Mouse (Mus musculus) bone marrow, adult 2 months (tissue): ENCODE measurements around the gene Syt1. TPM values are rescaled to one million over a fixed set of nuclear protein-coding genes. Genes with fewer than 3 reads are reported as not detected.

Experiments
- H3K27ac ChIP-seq: fragments of 200-500 bp; 2 replicates; pipeline ENCODE4 v1.5.1; 2012; ENCODE audit warnings: low read depth, mild to moderate bottlenecking, control low read depth, inconsistent platforms, low read length; ENCODE audit not compliant: control insufficient read depth, poor library complexity, insufficient read depth
- H3K4me1 ChIP-seq: fragments of 200-500 bp; 2 replicates; pipeline ENCODE4 v1.6.1; 2011; ENCODE audit warnings: low read length; ENCODE audit not compliant: control insufficient read depth, insufficient read depth
- H3K4me3 ChIP-seq: fragments of 200-500 bp; replicated peaks from 2 replicates; pipeline ENCODE3; 2011; ENCODE audit warnings: mild to moderate bottlenecking, low read depth, low read length, control low read depth; ENCODE audit not compliant: control insufficient read depth
- CTCF ChIP-seq: fragments of 200-500 bp; IDR thresholded peaks from 2 replicates; pipeline ENCODE4 v1.5.1; 2011; ENCODE audit warnings: low read length, control low read depth; ENCODE audit not compliant: control insufficient read depth, insufficient read depth
- POLR2A ChIP-seq: fragments of 200-500 bp; IDR thresholded peaks from 2 replicates; pipeline ENCODE4 v1.6.1; 2011; ENCODE audit warnings: low read depth, mild to moderate bottlenecking, control low read depth, low read length, borderline replicate concordance; ENCODE audit not compliant: control insufficient read depth
- WGBS: fragments of 180-500 bp; shearing (Covaris S2); methylation state at CpG from one replicate; pipeline ENCODE4 v1.1.7; 2018; 5-methylcytosine and 5-hydroxymethylcytosine counted together
- polyA plus RNA-seq: library from polyadenylated mRNA; stranded (reverse); fragments of >200 nt; gene quantifications from 2 replicates; pipeline ENCODE4 v1.2.4, GENCODE M21; 2011; ENCODE audit warnings: low replicate concordance; ENCODE audit not compliant: missing spikeins, insufficient read depth, insufficient read length

Gene Syt1
- polyA plus RNA-seq, 1 experiment: 0.42 TPM

DNA sequence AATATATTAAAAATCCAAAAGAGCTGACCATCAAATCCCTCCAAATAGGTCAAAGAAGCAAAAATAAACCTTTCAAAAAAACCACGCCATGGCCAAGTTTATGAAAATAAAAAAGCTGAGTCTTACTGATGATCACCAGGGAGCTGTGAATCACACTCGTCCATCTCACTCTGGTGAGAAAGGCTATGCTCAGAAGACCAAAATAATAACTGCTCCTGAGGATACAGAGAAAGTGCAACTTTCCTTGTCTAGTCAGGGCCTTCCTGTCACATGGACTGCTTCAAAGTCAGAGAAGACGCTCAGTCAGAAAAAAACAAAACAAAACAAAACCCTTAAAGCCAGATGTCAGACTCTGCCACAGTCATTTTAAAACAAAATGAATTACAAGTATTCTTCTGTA lies 350.5 kb downstream of the Syt1 start:
- TF ChIP-seq POLR2A: no peak
- TF ChIP-seq CTCF: no peak
- Histone ChIP-seq H3K4me1 (no peaks in the 10 kb centered on the region), H3K4me3 (no peak overlapping the region), H3K27ac (no peak overlapping the region)
- 66% methylated on average over 3 of the region's 3 CpGs for WGBS

- no peaks in the 10 kb centered on the region for H3K4me1 ChIP-seq
- H3K27ac ChIP-seq: no peak overlapping the region
- TF ChIP-seq CTCF (no peak), POLR2A (no peak)
- H3K4me3 ChIP-seq: no peak overlapping the region
- WGBS: 80% methylated on average over 2 of the region's 2 CpGs
Measured at GRCm38 (mm10) chr10:108658300-108658699, 352.5 kb downstream of the Syt1 start.

DNA sequence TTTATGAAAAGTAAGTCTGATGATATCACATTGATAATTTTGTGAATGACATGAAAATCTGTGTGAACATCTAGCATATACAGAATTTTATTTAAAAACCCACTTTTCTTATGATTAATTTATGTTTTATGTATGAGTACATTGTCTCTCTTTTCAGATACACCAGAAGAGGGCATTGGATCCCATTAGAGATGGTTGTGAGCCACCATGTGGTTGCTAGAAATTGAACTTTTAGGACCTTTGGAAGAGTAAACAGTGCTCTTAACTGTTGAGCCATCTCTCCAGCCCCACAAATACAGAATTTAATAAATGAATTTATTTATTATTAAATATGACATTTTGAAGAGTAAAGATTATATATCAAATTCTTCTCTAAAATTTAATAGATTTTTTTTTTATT lies 353.1 kb downstream of the Syt1 start:
- Histone ChIP-seq H3K4me3 (no peak overlapping the region), H3K4me1 (no peaks in the 10 kb centered on the region), H3K27ac (no peak overlapping the region)
- TF ChIP-seq POLR2A (no peak), CTCF (no peak)

DNA sequence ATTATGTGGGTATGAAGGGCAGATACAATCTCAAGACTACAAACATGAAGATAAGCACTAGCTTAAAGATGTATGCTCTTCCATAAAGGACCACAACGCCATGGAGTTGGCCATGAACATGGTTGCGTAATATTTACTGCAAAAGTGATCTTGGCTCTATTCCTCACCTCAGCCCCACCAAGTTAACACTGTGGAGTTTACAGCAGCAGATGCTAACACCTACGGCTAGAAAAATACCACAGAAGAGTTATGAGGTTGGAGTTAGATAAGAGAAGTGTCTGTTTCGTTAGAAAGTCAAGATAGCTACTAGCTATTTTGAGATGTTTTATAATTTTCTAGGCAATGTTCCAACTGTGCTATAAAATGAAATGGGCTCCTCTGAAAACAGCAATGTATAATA lies 353.9 kb downstream of the Syt1 start:
- Histone ChIP-seq H3K4me1 (no peaks in the 10 kb centered on the region), H3K27ac (no peak overlapping the region), H3K4me3 (no peak overlapping the region)
- TF ChIP-seq POLR2A (no peak), CTCF (no peak)
- 73% methylated on average over 4 of the region's 4 CpGs for WGBS

- no peak overlapping the region for H3K27ac ChIP-seq
- no peak for TF ChIP-seq CTCF
- TF ChIP-seq POLR2A: no peak
- no peak overlapping the region for H3K4me3 ChIP-seq
- H3K4me1 ChIP-seq: no peaks in the 10 kb centered on the region
- 87% methylated on average over 11 of the region's 11 CpGs for WGBS
Measured at GRCm38 (mm10) chr10:108655074-108655473, 355.7 kb downstream of the Syt1 start.

DNA sequence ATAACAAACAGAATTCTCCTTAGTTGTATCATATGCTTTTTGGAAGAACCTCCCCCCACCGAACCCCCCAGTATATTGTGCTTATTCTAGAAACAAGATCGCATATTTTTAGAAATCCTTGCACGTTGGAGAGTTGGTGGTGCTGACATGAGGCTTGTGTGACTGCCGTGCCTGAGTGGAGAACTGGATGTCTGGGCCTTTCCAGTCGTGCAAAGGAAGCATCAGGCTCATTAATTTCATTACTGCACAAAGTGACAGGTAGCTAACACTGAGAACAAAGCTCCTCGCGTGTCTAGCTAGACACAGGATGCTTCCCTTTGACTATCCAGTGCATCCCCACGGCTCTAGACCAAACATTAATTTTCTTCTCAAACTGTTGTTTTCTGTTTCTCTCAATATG lies 358.0 kb downstream of the Syt1 start:
- WGBS: 70% methylated on average over 8 of the region's 8 CpGs
- Histone ChIP-seq H3K4me1 (no peaks in the 10 kb centered on the region), H3K4me3 (no peak overlapping the region), H3K27ac (no peak overlapping the region)
- TF ChIP-seq CTCF: no peak
- no peak for TF ChIP-seq POLR2A

GRCm38 (mm10) chr10:108652066-108652465 lies 358.7 kb downstream of the Syt1 start:
- Histone ChIP-seq H3K4me1 (no peaks in the 10 kb centered on the region), H3K4me3 (no peak overlapping the region), H3K27ac (no peak overlapping the region)
- 76% methylated on average over 8 of the region's 8 CpGs for WGBS
- no peak for TF ChIP-seq CTCF
- TF ChIP-seq POLR2A: no peak

- TF ChIP-seq CTCF (no peak), POLR2A (no peak)
- 60% methylated on average over 7 of the region's 7 CpGs for WGBS
- H3K27ac ChIP-seq: no peak overlapping the region
- H3K4me1 ChIP-seq: no peaks in the 10 kb centered on the region
- no peak overlapping the region for H3K4me3 ChIP-seq
Measured at GRCm38 (mm10) chr10:108649174-108649573, 361.6 kb downstream of the Syt1 start.

GRCm38 (mm10) chr10:108643915-108644314 lies 366.9 kb downstream of the Syt1 start:
- TF ChIP-seq POLR2A (no peak), CTCF (no peak)
- 72% methylated on average over 5 of the region's 5 CpGs for WGBS
- no peak overlapping the region for H3K4me3 ChIP-seq
- H3K4me1 ChIP-seq: no peaks in the 10 kb centered on the region
- no peak overlapping the region for H3K27ac ChIP-seq
